In genomic region chr10:80913364-80914011, GRCm38 (mm10) we compare ENCODE assay signal across 1 mouse cellular context.
TF ChIP-seq lines count a peak whose summit lies in the region.

No protein-coding gene starts in this region.

TF ChIP-seq in C2C12, 6 proteins besides CTCF, POLR2A, EP300 and RAD21 (continued from another document):
- TF ChIP-seq MAX (IDR thresholded peaks at IDR 0.05) (no peak), USF1 (IDR thresholded peaks at IDR 0.05; ENCODE audit: low read depth) (no peak), CEBPB (IDR thresholded peaks at IDR 0.05; ENCODE audit: low read depth) (no peak)
